Mouse (Mus musculus) retina, postnatal 7 days (tissue): ENCODE results near the gene Acox2.
"Not testable (repeated sequence)": the region's sequence is repeated elsewhere in the genome, so short reads cannot be mapped to it uniquely, and the experiment has no call there.

ENCODE experiments used
- DNase-seq: peaks from one replicate; pipeline ENCODE4 v3.0.0-alpha.2; 2012; ENCODE audit warnings: low read depth, low spot score

Gene Acox2

GRCm38 (mm10) chr14:8259166-8259565 is at the start of gene Acox2:
TSS of gene Acox2 (minus strand) at chr14:8259353.
- DNase-seq, result no peak

GRCm38 (mm10) chr14:8308650-8309049 is 49.5 kb upstream of the Acox2 start:
- DNase-seq, result no peak

- DNase-seq, result no peak
Observed at GRCm38 (mm10) chr14:8306884-8307283, 47.7 kb upstream of the Acox2 start.

GRCm38 (mm10) chr14:8305014-8305413 is 45.9 kb upstream of the Acox2 start:
- no peak for DNase-seq

- DNase-seq, result no peak
Observed at GRCm38 (mm10) chr14:8304082-8304481, 44.9 kb upstream of the Acox2 start.

GRCm38 (mm10) chr14:8302687-8303086 is 43.5 kb upstream of the Acox2 start:
- DNase-seq, result no peak

- peak; percentile 19 for DNase-seq
Observed at GRCm38 (mm10) chr14:8300281-8300680, 41.1 kb upstream of the Acox2 start.

GRCm38 (mm10) chr14:8297889-8298293 is 38.7 kb upstream of the Acox2 start:
- no peak for DNase-seq

- no peak for DNase-seq
Observed at GRCm38 (mm10) chr14:8294257-8294656, 35.1 kb upstream of the Acox2 start.

GRCm38 (mm10) chr14:8286595-8286994 is 27.4 kb upstream of the Acox2 start:
- DNase-seq, result not testable (repeated sequence)

GRCm38 (mm10) chr14:8283784-8284183 is 24.6 kb upstream of the Acox2 start:
- no peak for DNase-seq

- DNase-seq, result not testable (repeated sequence)
Observed at GRCm38 (mm10) chr14:8271281-8271680, 12.1 kb upstream of the Acox2 start.

GRCm38 (mm10) chr14:8264378-8264777 is 5.2 kb upstream of the Acox2 start:
- no peak for DNase-seq

- no peak for DNase-seq
Observed at GRCm38 (mm10) chr14:8262242-8262641, 3.1 kb upstream of the Acox2 start.

- no peak for DNase-seq
Observed at GRCm38 (mm10) chr14:8260214-8260613, 1.1 kb upstream of the Acox2 start.

- no peak for DNase-seq
Observed at GRCm38 (mm10) chr14:8258752-8259151, 401 bp downstream of the Acox2 start.

GRCm38 (mm10) chr14:8258335-8258627 is 872 bp downstream of the Acox2 start:
- DNase-seq, result no peak

GRCm38 (mm10) chr14:8257521-8258334 is 1.4 kb downstream of the Acox2 start:
- DNase-seq, result no peak

GRCm38 (mm10) chr14:8256881-8257280 is 2.3 kb downstream of the Acox2 start:
- no peak for DNase-seq

- no peak for DNase-seq
Observed at GRCm38 (mm10) chr14:8256072-8256471, 3.1 kb downstream of the Acox2 start.

GRCm38 (mm10) chr14:8255076-8255729 is 4.0 kb downstream of the Acox2 start:
- DNase-seq, result peak; percentile 29

- DNase-seq, result no peak
Observed at GRCm38 (mm10) chr14:8251330-8251885, 7.7 kb downstream of the Acox2 start.
